Mouse (Mus musculus) spleen, postnatal 4 days (tissue): Measurements from ENCODE around the gene Cisd3.
"Not testable (repeated sequence)": the region's sequence is repeated elsewhere in the genome, so short reads cannot be mapped to it uniquely, and the experiment has no call there.

Experiments
- DNase-seq, 2 experiments: peaks; one replicate each; pipeline ENCODE4 v3.0.0; 2022; ENCODE audit warnings: low spot score in 2 of 2

Cisd3 gene

DNA sequence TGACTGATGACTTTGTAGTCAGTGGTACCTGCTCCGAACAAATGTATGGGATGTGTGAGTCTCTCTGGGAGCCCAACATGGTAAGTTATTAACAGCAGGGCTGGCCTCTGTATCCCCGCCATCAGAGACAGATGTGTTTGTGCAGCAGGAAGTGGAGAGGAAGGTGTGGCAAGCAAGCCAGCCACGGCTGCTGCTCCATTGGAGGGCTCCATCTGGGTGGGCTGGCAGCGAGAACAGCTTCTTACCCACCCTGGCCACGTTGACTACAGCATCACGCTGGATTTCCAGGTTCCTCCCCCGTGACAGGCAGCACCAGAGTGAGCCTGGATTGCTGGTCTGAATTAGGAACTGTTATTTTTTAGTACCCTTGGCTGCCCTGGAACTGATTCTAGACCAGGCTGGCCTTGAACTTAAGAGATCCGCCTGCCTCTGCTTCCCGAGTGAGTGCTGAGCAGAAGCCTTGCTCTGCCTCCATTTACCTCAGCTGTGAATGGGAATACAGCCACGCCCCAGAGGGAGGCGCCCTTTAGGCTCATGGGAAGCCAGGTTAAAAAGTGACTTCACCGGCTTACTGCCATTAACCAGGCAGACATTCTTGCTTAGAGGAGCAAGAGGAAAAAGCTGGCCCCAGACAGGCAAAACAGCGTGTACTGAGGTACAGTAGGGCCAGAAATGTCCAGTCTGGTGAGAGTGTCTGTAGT is 25.7 kb downstream of the Cisd3 start:
- no peak for DNase-seq

DNA sequence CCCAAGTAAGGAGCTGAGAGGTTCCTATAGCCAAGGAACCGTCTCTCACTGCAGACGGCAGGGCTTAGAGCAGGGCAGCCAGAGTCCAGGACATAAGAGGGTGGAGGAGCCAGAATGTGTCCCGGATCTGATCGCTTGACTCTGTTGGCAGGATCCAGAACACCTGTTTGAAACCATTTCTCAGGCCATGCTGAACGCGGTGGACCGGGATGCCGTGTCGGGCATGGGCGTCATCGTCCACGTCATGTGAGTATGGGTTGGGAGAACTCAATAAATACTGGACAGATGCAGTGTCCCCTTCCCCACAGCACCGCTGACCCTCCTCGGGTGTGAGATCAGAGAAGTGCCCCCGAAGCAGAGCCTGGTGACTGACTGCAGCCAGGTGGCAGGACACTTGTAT is 26.7 kb downstream of the Cisd3 start:
- DNase-seq: no peak

DNA sequence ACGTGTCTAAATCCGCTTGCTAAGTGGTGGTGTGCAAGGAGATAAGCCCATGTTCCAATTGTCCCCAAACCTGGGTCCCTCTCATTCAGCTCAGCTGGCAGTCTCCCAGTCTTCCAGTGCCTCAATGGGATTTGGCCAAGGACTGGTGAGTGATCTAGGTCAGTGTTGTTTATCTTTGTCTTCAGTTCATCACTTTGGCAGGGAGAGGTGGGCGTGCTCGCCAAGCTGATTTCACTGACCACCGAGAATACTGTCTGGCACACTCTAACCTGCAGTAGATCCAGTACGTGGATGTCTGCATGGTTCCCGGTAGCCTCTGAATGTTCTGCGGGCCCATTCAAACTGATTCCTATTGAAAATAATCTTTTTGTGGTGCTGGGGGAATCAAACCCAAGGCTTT is 28.3 kb downstream of the Cisd3 start:
- no peak for DNase-seq

DNA sequence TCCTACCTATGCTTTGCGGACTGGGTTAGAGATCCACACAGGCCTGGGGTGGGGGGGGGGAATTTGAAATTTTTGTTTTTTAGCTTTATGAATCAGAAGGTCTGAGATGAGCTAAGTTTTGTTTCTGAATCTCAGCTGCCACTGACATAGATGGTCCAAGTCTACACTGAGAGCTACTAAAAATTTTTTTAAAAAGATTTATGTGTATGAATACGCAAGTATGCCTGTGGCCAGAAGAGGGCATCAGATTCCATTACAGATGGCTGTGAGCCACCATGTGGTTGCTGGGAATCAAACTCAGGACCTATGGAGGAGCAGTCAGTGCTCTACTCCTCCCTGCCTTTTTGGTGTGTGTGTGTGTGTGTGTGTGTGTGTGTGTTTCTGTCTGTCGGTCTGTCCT is 28.7 kb downstream of the Cisd3 start:
- no peak for DNase-seq

DNA sequence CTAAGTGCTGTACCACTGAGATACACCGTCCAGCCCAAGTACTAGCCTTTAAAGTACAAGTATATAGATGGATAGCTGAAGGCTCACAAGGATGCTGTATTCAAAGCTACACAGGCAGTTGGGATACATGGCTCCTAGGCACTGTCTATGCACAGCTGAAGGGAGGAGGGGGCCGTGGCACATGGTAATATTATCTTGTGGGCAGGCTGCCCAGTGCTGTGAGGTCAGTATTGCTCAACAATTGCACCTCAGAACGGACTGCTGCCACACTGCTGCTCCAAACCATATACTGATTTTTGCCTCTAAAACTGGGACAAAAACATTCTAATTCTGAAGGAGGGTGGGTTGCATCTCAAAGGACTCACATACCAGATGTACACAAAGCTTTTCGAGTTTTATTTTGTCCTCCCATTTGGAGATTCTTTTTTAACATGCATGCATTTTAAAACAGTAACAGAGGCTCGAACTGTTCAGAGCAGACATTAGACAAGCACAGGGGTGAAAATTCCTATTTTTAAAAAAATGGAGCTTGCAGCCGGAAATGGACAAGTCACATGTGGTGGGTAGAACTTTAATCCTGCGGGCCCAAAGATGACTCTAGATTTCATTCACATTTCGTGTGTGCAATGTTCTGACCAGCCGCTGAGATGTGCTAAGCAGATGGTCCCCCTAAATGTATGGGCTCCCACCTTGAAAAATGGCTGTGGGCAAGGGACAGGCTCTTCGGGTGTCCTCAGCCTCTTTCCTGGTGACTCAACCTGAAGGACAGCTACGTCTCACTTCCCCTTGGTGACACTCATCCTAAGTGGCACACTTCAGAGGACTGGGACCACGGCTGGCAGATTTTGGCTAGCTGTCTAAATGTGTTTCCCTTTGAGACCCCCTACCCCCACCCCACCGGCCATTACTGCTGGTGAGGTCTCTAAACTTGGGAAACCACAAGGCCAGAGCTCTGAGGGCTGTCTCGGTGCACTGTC is 29.4 kb downstream of the Cisd3 start:
- DNase-seq: no peak

DNA sequence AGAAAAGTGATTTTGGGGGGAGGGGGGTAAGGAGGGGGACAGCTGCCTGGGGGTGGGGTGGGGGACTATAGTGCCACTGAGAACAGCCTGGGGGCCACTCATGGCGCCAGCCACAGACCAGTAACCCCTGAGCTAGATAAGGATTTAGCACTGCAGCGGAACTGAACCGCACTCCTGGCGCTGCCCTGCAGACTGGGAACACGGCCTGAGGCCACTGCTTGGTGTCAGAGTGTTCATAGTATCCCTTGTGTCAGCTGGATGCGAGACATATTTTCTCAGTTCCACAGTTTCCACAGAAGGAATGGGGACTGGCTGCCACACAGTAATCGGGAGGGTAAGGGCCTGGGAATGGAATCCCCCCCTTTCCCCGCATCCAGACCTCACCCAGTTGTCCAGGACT is 30.4 kb downstream of the Cisd3 start:
- DNase-seq: no peak

DNA sequence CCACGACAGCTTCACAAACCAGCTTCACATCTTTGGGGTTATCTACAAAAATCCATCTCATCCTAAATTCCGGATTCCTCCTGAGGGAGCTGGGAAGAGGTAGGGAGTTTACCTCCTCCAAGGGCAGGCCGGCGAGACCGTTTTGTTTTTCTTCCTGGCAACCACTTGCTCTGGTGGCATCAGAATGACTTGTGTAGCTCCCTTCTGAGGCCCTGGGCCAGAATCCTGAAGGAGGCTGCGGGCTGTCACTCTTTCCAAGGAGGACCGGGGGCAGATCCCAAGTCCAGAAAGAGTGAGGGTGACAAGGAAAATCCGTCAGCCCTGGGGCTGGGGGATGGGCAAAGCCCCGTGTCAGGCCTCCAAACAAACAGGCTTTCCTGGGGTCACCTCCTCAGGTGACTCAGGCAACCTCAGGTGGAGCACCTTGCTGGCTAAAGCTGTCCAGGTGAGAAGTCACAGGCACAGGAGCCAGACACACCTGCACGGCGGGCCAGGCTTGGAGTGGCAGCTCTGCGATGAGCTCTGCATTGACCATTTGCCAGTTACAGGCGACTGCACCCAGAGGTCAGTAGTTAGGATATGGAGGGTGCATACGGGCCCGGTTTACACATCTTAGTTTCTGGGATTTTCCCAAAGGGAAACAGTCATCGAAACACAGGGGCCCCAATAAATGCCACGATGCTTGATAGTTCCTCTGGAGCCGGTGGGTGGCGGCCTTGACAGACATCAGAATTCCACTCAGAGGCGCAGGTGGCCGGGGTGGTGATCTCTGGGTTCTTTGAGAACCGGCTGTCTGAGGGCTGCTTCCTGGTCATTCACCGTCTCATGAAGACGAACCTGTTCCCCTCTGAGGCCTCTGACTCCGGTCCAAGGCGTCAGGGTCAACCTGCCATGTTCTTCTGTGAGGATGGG is 32.0 kb downstream of the Cisd3 start:
- no peak for DNase-seq

DNA sequence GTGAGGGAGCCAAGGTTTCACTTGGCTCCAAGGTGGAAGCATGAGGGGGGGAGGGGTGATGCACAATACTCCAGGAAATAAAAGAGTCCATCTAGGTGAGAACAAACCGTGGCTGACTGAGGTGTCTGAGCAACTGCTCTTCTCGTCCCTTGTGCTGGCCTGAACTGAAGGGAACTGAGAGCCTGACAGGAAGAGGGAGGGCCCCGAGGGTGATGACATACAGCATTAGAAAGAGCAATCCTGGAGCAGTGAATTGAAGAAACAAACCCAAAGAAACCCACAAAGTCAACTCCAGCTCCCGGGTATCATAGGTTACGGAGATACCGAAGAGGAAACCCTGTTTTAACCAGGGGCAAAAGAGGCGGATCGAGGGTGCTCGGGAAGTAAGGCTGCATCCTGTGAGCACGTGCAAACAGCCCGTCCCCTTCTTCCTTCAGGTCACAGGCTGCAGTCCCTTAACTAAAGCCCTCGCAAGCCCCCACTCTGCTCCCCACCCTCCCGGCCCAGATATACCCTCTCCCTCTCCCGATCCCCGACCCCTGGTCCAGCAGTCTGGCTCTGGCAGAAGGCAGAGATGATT is 32.7 kb downstream of the Cisd3 start:
- DNase-seq: peak in 1 of 2 experiments; percentile 31

DNA sequence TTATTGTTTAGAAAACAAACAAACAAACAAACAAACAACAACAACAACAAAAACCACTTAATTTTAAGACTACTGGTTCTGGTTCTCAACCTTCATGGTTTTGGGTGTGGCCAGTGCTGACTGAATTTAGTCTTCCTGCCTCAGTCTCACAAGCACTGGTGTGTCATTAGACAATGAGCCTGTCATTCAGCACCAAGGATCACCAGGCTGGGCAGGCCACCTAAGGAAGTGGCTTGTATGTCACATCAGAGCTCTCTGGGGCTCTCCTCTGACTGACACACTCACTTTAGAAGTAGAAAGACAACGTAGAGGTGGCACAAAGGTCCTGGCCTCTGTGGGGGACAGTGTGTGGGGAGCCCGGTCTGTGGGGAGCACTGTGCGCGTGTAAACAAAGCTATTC is 33.4 kb downstream of the Cisd3 start:
- no peak for DNase-seq

DNA sequence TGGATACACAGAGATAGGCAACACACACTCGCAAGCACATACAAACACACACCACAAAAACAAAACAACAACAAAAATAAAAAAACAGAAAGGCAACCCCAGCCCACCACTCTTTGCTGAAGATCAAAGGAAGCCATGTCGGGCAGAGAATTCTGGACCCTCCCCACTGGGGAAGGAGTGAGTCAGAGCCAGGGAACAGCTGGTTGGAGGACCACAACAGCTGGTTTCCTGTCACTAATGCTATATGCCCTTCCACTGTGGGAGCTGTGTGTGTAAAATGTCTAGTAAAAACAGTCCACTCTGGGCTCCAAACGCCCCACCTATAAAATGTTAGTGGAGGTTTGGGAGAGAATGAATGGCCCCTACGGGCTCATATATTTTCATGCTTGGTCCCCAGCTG is 35.7 kb downstream of the Cisd3 start:
- no peak for DNase-seq

DNA sequence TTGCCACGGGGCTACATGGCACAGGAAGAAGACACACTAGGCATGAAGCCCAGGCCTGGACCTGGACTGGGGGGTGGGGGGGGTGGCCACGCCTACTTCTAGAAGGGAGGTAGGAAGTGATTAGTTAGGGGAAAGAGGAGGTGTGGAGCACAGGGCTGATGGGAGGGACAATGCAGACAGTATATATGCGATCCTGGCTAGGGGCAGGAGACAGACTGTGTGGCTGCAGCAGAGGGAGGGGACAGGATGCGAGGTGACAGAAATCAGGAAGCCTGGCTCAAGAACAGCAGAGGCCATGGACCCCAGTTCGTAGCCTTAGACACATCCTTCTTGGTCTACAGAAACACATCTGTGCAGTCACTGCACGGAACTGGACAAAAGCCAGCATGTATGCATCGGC is 38.1 kb downstream of the Cisd3 start:
- no peak for DNase-seq

DNA sequence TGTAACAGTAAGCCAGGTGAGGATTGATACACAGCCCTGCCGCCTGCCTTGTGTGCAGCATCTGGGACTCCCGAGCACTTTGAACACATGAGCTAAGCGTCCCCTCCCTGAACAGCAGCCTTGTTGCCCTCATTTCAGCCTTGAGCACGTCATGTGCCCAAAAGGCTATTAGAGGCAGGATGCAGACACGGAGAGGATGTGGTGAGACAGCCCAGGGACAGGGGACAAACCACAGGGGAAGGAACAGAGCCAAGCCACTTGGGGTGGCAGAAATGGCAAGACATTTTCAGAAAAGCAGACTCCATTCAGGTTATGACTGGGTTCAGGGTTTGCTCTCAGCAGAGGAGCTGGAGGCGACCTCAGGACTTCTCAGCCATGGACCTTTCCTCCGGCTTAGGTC is 42.7 kb downstream of the Cisd3 start:
- no peak for DNase-seq

DNA sequence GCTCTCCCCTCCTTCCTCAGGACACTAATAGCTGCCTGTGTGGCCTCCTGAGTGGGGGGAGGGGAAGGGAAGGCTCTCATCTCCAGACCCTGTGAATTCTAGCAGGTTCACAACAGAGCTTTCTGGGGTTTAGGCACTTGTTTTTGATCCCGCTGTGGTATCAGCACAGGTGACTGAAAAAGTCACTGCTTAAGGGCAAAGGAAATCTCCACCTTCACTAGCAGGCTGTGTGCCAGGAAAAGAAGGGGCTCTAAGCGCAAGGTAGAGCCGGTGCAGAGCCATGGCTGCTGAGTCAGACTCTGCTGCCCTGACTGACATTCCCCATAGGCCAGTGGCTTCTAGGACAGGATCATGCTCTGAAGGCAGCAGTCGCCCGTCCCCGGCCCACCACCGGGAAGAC is 43.1 kb downstream of the Cisd3 start:
- DNase-seq: no peak

DNA sequence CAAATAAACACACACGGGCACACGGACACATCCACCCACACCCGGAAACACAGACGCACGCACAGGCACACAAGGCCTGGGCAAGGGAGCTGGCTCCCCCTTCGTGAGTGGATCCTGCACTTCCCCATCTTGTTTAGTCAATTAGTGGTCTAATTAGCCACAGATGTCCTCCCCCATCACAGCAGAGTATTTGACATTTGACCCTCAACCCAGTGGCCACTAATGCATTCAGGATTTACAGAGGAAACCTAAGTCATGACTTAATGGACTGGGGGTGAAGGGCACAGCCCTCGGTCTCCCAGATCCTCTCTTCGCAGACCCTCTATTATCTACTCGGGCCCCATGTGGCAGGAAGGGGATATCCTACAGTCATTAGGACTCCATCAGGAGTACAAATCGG is 48.1 kb downstream of the Cisd3 start:
- DNase-seq: no peak

DNA sequence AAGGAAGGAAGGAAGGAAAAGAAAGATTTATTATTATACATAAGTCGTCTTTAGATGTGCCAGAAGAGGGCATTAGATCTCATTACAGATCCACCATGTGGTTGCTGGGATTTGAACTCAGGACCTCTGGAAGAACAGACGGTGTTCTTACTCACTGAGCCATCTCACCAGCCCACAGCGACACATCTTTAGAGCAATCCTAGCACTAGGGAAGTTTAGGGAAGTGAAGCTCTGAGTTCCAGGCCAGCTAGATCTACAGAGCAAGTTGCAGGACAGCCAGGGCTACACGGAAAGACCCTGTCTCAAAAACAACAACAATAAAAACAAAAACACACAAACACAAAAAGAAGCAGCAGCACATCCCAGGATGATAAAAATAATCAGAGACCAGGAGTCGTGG is 49.2 kb downstream of the Cisd3 start:
- DNase-seq: not testable (repeated sequence)

DNA sequence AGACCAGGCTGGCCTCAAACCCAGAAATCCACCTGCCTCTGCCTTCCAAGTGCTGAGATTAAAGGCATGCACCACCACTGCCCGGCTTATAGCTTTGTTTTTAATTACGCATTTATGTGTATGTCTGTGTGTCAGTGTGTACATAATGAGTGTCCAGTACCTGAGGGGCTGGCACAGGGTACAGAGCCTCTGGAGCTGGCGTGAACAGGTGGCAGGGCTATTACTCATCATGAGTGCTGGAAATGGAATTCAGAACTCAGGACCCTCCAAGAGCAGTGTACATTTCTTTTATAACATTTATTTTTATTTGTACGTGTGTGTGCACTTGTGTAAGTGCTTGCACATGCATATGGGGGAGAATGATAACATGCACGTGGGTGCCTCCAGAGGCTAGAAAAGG is 51.0 kb downstream of the Cisd3 start:
- DNase-seq: no peak

DNA sequence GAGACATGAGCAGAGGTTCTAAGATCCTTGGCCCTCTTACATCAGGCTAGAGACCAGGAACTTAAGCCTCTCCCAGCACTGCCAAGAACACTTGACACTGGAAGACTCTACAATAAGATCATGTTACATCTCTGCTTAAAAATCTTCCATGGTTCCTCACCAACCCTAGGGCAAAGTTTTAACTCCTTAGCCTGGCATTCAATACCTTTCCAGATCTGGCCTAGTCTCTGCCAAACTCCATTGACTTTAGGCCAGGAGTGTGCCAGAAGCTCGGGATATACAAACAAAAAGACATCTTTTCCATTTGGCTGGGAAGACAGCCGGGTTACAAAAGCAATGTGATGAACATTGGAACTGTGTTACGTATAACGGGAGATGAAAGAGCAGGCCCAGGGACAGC is 52.0 kb downstream of the Cisd3 start:
- DNase-seq: no peak
